Mouse (Mus musculus) spleen, adult 2 months (tissue): ENCODE measurements around the gene Polm. TPM values are rescaled to one million over a fixed set of nuclear protein-coding genes. Genes with fewer than 3 reads are reported as not detected.

Experiments used
- DNase-seq, 2 experiments: peaks; one replicate each; pipeline versions ENCODE4 v3.0.0 to v3.0.0-alpha.2; 2012 to 2021; ENCODE audit warnings: low spot score in 2 of 2, low read depth in 1 of 2
- H3K27ac ChIP-seq: fragments of 200-500 bp; 2 replicates; pipeline ENCODE4 v1.5.1; 2012; ENCODE audit warnings: low read length, inconsistent platforms; ENCODE audit not compliant: insufficient read depth
- H3K27me3 ChIP-seq: fragments of 200-500 bp; 2 replicates; pipeline ENCODE4 v1.6.1; 2012; ENCODE audit warnings: mild to moderate bottlenecking, moderate library complexity, low read length, inconsistent platforms; ENCODE audit not compliant: control insufficient read depth, insufficient read depth
- H3K36me3 ChIP-seq: fragments of 200-500 bp; 2 replicates; pipeline ENCODE4 v1.6.1; 2012; ENCODE audit warnings: mild to moderate bottlenecking, low read length, inconsistent platforms; ENCODE audit not compliant: control insufficient read depth, insufficient read depth
- H3K4me1 ChIP-seq: fragments of 200-500 bp; 2 replicates; pipeline ENCODE4 v1.6.1; 2011; ENCODE audit warnings: inconsistent platforms; ENCODE audit not compliant: control insufficient read depth, insufficient read depth, insufficient read length
- H3K4me3 ChIP-seq: fragments of 200-500 bp; 2 replicates; pipeline ENCODE4 v1.5.1; 2011; ENCODE audit warnings: mild to moderate bottlenecking, inconsistent platforms; ENCODE audit not compliant: insufficient read depth, insufficient read length; ENCODE audit errors: extremely low read depth
- CTCF ChIP-seq: fragments of 200-500 bp; IDR thresholded peaks from 2 replicates; pipeline ENCODE4 v1.5.1; 2011; ENCODE audit warnings: mild to moderate bottlenecking, inconsistent platforms; ENCODE audit not compliant: insufficient read depth, insufficient read length, insufficient replicate concordance; ENCODE audit errors: extremely low read depth
- POLR2A ChIP-seq: fragments of 200-500 bp; IDR thresholded peaks from 2 replicates; pipeline ENCODE4 v1.6.1; 2011; ENCODE audit warnings: low read depth, low read length, inconsistent platforms
- WGBS: fragments of 180-500 bp; shearing (Covaris S2); methylation state at CpG from one replicate; pipeline ENCODE4 v1.1.7; 2018; 5-methylcytosine and 5-hydroxymethylcytosine counted together
- polyA plus RNA-seq: library from polyadenylated mRNA; depleted of rRNA; stranded (reverse); fragments of >200 nt; gene quantifications from 2 replicates; pipeline ENCODE4 v1.2.3, GENCODE M21; 2012

Gene Polm
- polyA plus RNA-seq, 1 experiment, result 62.5 TPM

GRCm38 (mm10) chr11:5807956-5808355 is 29.9 kb downstream of the Polm start:
- H3K27me3 ChIP-seq, result no peaks in the 10 kb centered on the region
- DNase-seq, result no peak
- no peak overlapping the region for H3K27ac ChIP-seq
- 85% methylated on average over 9 of the region's 9 CpGs for WGBS
- 0 out of 2 replicates have a peak, but pooled peaks cover 2% of the 10 kb centered on the region for H3K4me1 ChIP-seq
- no peaks in the 10 kb centered on the region for H3K36me3 ChIP-seq
- TF ChIP-seq CTCF (no peak), POLR2A (no peak)
- no peak overlapping the region for H3K4me3 ChIP-seq

- Histone ChIP-seq H3K4me3 (no peak overlapping the region), H3K27me3 (no peaks in the 10 kb centered on the region), H3K36me3 (peaks cover 6% of the 10 kb centered on the region), H3K27ac (no peak overlapping the region), H3K4me1 (peaks cover 10% of the 10 kb centered on the region; the same call in 1 of the 2 replicates)
- 74% methylated on average over 3 of the region's 3 CpGs for WGBS
- TF ChIP-seq POLR2A (no peak), CTCF (no peak)
- no peak for DNase-seq
Measured at GRCm38 (mm10) chr11:5805711-5806110, 32.1 kb downstream of the Polm start.

GRCm38 (mm10) chr11:5804174-5804573 is 33.6 kb downstream of the Polm start:
- peaks cover 10% of the 10 kb centered on the region; the same call in 1 of the 2 replicates for H3K4me1 ChIP-seq
- H3K4me3 ChIP-seq, result no peak overlapping the region
- TF ChIP-seq POLR2A (no peak), CTCF (no peak)
- WGBS, result 75% methylated on average over 5 of the region's 5 CpGs
- H3K27me3 ChIP-seq, result no peaks in the 10 kb centered on the region
- DNase-seq, result no peak
- H3K27ac ChIP-seq, result no peak overlapping the region
- H3K36me3 ChIP-seq, result peaks cover 19% of the 10 kb centered on the region

- DNase-seq, result no peak
- 44% methylated on average over 8 of the region's 8 CpGs for WGBS
- Histone ChIP-seq H3K27ac (no peak within 1 kb of the TSS), H3K4me1 (peaks cover 10% of the 10 kb centered on the region; the same call in 1 of the 2 replicates), H3K36me3 (peaks cover 24% of the 10 kb centered on the region), H3K4me3 (no peak within 1 kb of the TSS), H3K27me3 (no peaks in the 10 kb centered on the region)
- no peak for TF ChIP-seq CTCF
Measured at GRCm38 (mm10) chr11:5803551-5803981, 34.2 kb downstream of the Polm start, which contains the start of gene Pgam2. Gene Pgam2 (minus strand): TSS chr11:5803733.

- H3K4me3 ChIP-seq, result no peak overlapping the region
- DNase-seq, result no peak
- no peaks in the 10 kb centered on the region for H3K27me3 ChIP-seq
- TF ChIP-seq CTCF, result no peak
- peaks cover 10% of the 10 kb centered on the region; the same call in 1 of the 2 replicates for H3K4me1 ChIP-seq
- H3K27ac ChIP-seq, result no peak overlapping the region
- WGBS, result 63% methylated on average over 8 of the region's 8 CpGs
- H3K36me3 ChIP-seq, result peaks cover 32% of the 10 kb centered on the region
Measured at GRCm38 (mm10) chr11:5802457-5803217, 35.2 kb downstream of the Polm start.

GRCm38 (mm10) chr11:5802005-5802404 is 35.8 kb downstream of the Polm start:
- no peak for DNase-seq
- no peak overlapping the region for H3K27ac ChIP-seq
- H3K27me3 ChIP-seq, result no peaks in the 10 kb centered on the region
- no peak overlapping the region for H3K4me3 ChIP-seq
- WGBS, result 67% methylated on average over 12 of the region's 12 CpGs
- peaks cover 10% of the 10 kb centered on the region; the same call in 1 of the 2 replicates for H3K4me1 ChIP-seq
- H3K36me3 ChIP-seq, result peaks cover 38% of the 10 kb centered on the region
- TF ChIP-seq POLR2A (no peak), CTCF (no peak)

GRCm38 (mm10) chr11:5801511-5801910 is 36.3 kb downstream of the Polm start:
- Histone ChIP-seq H3K4me1 (peaks cover 10% of the 10 kb centered on the region; the same call in 1 of the 2 replicates), H3K4me3 (no peak overlapping the region), H3K27me3 (no peaks in the 10 kb centered on the region), H3K27ac (no peak overlapping the region), H3K36me3 (peaks cover 43% of the 10 kb centered on the region)
- no peak for TF ChIP-seq POLR2A
- TF ChIP-seq CTCF, result no peak
- 94% methylated on average over 16 of the region's 16 CpGs for WGBS
- DNase-seq, result no peak
